Mouse (Mus musculus) ES-E14 (cell line): ENCODE results near the gene Mapkapk3. TPM values are rescaled to one million over a fixed set of nuclear protein-coding genes. Genes with fewer than 3 reads are reported as not detected.

Source experiments
- DNase-seq: peaks from one replicate; pipeline ENCODE4 v3.0.0-alpha.2; 2013; ENCODE audit warnings: low read depth, low spot score
- H3K27ac ChIP-seq: 2 replicates; pipeline ENCODE4 v1.5.1; 2012; ENCODE audit warnings: low read depth, mild to moderate bottlenecking, low read length, moderate library complexity, mixed read lengths; ENCODE audit not compliant: poor library complexity, insufficient read depth, severe bottlenecking
- H3K36me3 ChIP-seq: 2 replicates; pipeline ENCODE4 v1.6.1; 2012; ENCODE audit warnings: mild to moderate bottlenecking, low read length, moderate library complexity, mixed read lengths; ENCODE audit not compliant: control insufficient read depth, poor library complexity, insufficient read depth, severe bottlenecking
- H3K4me1 ChIP-seq, 2 experiments: fragments of 150-350 bp in 1 of 2; sonication (generic) in 1 of 2; 2 replicates each; pipeline ENCODE4 v1.6.1; 2012; ENCODE audit warnings: low read length in 2 of 2, mild to moderate bottlenecking in 1 of 2, mixed read lengths in 1 of 2; ENCODE audit not compliant: control insufficient read depth in 2 of 2, insufficient read depth in 2 of 2, poor library complexity in 1 of 2
- H3K4me3 ChIP-seq, 2 experiments: fragments of 150-350 bp in 1 of 2; sonication (generic) in 1 of 2; 2 replicates each; pipeline ENCODE4 v1.5.1; 2012; ENCODE audit warnings: low read length in 2 of 2, low read depth in 1 of 2, mild to moderate bottlenecking in 1 of 2, mixed read lengths in 1 of 2; ENCODE audit not compliant: insufficient read depth in 1 of 2, poor library complexity in 1 of 2, severe bottlenecking in 1 of 2
- H3K9ac ChIP-seq: 2 replicates; pipeline ENCODE4 v1.6.1; 2012; ENCODE audit warnings: low read depth, mild to moderate bottlenecking, low read length, mixed read lengths; ENCODE audit not compliant: poor library complexity, insufficient read depth, severe bottlenecking
- H3K9me3 ChIP-seq: fragments of 150-350 bp; sonication (generic); 2 replicates; pipeline ENCODE4 v1.6.1; 2012; ENCODE audit warnings: low read depth, mild to moderate bottlenecking, low read length; ENCODE audit not compliant: control insufficient read depth, insufficient read depth
- CHD2 ChIP-seq: IDR thresholded peaks from 2 replicates; pipeline ENCODE4 v1.6.1; 2014; ENCODE audit warnings: mild to moderate bottlenecking, low read depth, low read length, inconsistent platforms
- HCFC1 ChIP-seq: IDR thresholded peaks from 2 replicates; pipeline ENCODE4 v1.6.1; 2012; ENCODE audit warnings: low read length, inconsistent platforms, borderline replicate concordance; ENCODE audit not compliant: insufficient read depth
- MAFK ChIP-seq: IDR thresholded peaks from 2 replicates; pipeline ENCODE4 v1.6.1; 2014; ENCODE audit warnings: mild to moderate bottlenecking, low read depth, low read length, inconsistent platforms; ENCODE audit not compliant: insufficient read depth
- ZC3H11A ChIP-seq: IDR thresholded peaks from 2 replicates; pipeline ENCODE4 v1.6.1; 2012; ENCODE audit warnings: low read depth, mild to moderate bottlenecking, inconsistent platforms, low read length, borderline replicate concordance
- ZNF384 ChIP-seq: IDR thresholded peaks from 2 replicates; pipeline ENCODE4 v1.6.1; 2012; ENCODE audit warnings: low read depth, low read length, inconsistent platforms
- in situ Hi-C, 2 experiments: fragments of 600-800 bp; cut with MboI; formaldehyde crosslinking; loops; one replicate each; pipeline ENCODE4 v1.15.1; 2025; ENCODE audit warnings: low sequenced_read_pairs in 2 of 2, inconsistent platforms in 1 of 2; ENCODE audit not compliant: unreplicated experiment in 2 of 2
- total RNA-seq: library from RNA; depleted of rRNA; stranded (reverse); fragments of 300-350 nt; gene quantifications from 2 replicates; pipeline ENCODE4 v1.2.3, GENCODE M21; 2012

Mapkapk3 gene
- total RNA-seq, 1 experiment: 25.7 TPM

DNA sequence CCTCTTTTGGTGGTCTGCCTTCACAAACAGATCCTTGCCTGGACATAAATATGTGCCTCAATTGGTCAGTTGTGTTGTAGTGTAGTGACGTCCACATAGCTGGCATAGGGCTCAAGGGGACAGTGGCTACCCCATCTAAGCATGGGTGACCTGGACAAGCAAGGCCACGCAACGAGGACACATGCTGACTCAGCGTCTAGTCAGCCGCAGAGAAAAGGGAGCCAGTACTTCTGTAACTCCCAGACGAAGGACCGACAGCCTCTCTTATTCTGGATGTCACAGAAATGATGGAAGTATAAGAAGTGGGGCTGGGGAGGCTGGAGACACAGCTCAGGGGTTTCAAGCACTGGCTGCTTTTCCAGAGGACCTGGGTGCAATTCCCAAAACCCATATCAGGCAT is 12.1 kb downstream of the Mapkapk3 start:
- TF ChIP-seq MAFK (peak; percentile 79), ZC3H11A (no peak)
- DNase-seq: no peak
- Histone ChIP-seq H3K9me3 (no peaks in the 10 kb centered on the region), H3K36me3 (peaks cover 6% of the 10 kb centered on the region; the same call in 1 of the 2 replicates), H3K4me1 (peaks cover 7 to 33% of the 10 kb centered on the region in 2 experiments; a peak in 3 of 4 replicates), H3K27ac (peak overlapping the region; percentile 82; the same call in 1 of the 2 replicates), H3K4me3 (no peak overlapping the region), H3K9ac (no peak overlapping the region)
- in situ Hi-C loops: no loop called here

DNA sequence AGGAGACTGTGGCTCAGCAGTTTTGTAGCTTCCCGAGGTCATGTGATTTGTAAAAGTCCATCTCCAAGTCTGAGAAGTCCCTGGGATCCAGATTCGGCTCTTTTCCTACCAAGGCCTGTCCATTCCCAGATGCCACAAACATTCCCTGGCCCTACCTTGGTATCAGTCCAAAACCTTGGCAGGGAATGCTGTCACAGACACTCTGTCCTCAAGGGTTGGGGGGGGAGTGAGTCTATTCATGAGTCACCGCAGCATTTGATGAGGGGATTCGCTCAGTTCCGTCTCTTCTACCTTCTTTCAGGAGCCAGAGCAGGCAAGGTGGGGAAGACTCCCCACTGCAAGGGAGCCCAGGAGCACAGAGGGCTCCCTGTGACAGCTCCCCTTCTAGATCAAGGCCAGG is 14.0 kb downstream of the Mapkapk3 start:
- Histone ChIP-seq H3K9me3 (no peaks in the 10 kb centered on the region), H3K36me3 (peaks cover 6% of the 10 kb centered on the region; the same call in 1 of the 2 replicates), H3K4me3 (no peak overlapping the region), H3K9ac (no peak overlapping the region), H3K4me1 (peaks cover 7 to 25% of the 10 kb centered on the region in 2 experiments; a peak in 3 of 4 replicates), H3K27ac (no peak overlapping the region)
- no peak for DNase-seq
- no peak for TF ChIP-seq MAFK
- no peak for TF ChIP-seq CHD2
- TF ChIP-seq ZNF384: no peak
- TF ChIP-seq HCFC1: no peak
- TF ChIP-seq ZC3H11A: no peak
- in situ Hi-C loops: no loop called here

DNA sequence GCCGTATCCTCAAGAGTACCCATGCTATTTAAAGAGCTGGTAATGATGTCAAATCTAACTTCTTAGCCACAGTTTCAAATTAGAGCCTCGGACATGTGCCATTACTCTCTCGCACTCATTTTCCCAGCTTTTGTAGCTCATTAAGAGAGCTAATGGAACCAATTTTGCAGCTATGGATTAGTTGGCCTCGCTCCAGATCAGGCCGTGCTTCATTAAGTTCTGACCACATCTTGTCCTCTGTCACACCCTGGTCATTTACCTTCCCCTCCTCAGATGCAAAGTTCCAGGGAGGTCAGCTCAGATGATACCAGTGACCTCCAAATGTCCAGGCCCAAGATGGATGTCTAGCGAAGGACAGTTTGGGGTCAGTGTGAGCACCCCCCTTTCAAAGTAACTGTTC is 14.9 kb downstream of the Mapkapk3 start:
- TF ChIP-seq HCFC1 (no peak), ZC3H11A (no peak), CHD2 (no peak), ZNF384 (no peak), MAFK (no peak)
- H3K9me3 ChIP-seq: no peaks in the 10 kb centered on the region
- DNase-seq: no peak
- in situ Hi-C loops: no loop called here
- no peak overlapping the region for H3K27ac ChIP-seq
- H3K9ac ChIP-seq: no peak overlapping the region
- H3K4me1 ChIP-seq: peaks cover 7 to 22% of the 10 kb centered on the region in 2 experiments; a peak in 3 of 4 replicates
- no peak overlapping the region for H3K4me3 ChIP-seq
- peaks cover 6% of the 10 kb centered on the region; the same call in 1 of the 2 replicates for H3K36me3 ChIP-seq

DNA sequence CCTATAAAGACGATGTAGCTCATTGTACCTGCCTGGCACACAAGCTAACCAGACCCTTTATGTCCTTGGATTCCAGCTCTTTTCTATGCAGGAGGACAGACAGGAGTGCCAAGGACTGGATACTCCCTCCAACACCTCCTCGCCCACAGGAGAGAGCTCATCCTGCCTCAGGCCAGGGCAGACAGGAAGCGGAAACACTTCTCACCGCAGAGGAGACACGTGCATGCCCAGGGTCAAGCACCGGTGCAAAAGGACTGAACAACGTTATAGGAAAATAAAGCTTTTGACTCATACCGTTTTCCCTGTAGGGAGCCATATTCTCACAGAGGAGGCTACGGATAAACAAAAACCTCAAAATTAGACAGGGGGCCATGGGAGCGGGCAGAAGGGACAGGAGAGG is 16.5 kb downstream of the Mapkapk3 start:
- H3K9ac ChIP-seq: no peak overlapping the region
- peaks cover 2 to 9% of the 10 kb centered on the region in 2 experiments; a peak in 3 of 4 replicates for H3K4me1 ChIP-seq
- no peak overlapping the region for H3K4me3 ChIP-seq
- TF ChIP-seq CHD2: no peak
- TF ChIP-seq ZC3H11A: no peak
- TF ChIP-seq ZNF384: no peak
- no peak for TF ChIP-seq HCFC1
- TF ChIP-seq MAFK: no peak
- no peak overlapping the region for H3K27ac ChIP-seq
- no peak for DNase-seq
- no peaks in the 10 kb centered on the region for H3K9me3 ChIP-seq
- in situ Hi-C loops: no loop called here
- H3K36me3 ChIP-seq: peaks cover 2% of the 10 kb centered on the region; the same call in 1 of the 2 replicates

DNA sequence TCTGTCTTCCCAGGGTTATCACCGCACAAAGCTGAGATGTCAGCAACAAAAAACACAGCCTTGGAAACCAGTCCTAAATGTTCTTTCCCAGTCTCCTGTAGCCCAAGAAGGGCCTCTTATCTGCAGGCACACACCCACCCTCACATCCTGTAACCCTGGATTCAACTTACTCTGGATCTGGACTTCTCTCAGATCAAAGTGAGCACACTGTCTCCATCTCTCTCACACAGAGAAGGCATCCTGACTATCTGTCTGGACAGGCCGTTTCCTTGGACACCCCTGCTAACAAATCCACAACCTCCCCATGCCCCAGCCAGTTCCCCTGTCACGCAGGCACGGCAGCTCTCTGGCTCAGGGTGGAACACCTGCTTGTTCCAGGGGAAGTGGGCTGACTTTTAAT is 17.4 kb downstream of the Mapkapk3 start:
- peaks cover 0 to 8% of the 10 kb centered on the region in 2 experiments; a peak in 2 of 4 replicates for H3K4me1 ChIP-seq
- no peak overlapping the region for H3K9ac ChIP-seq
- no peaks in the 10 kb centered on the region for H3K9me3 ChIP-seq
- no peak for TF ChIP-seq ZC3H11A
- H3K36me3 ChIP-seq: peaks cover 2% of the 10 kb centered on the region; the same call in 1 of the 2 replicates
- DNase-seq: no peak
- in situ Hi-C loops: no loop called here
- no peak overlapping the region for H3K27ac ChIP-seq
- H3K4me3 ChIP-seq: no peak overlapping the region
